Mouse (Mus musculus) lung, embryonic 16.5 days (tissue): ENCODE measurements around the gene Srpk2. TPM values are rescaled to one million over a fixed set of nuclear protein-coding genes. Genes with fewer than 3 reads are reported as not detected.
"Not testable (repeated sequence)": the region's sequence is repeated elsewhere in the genome, so short reads cannot be mapped to it uniquely, and the experiment has no call there.

Source experiments
- ATAC-seq: fragments of 200-750 bp; cut with Nextera tagmentation; 2 replicates; pipeline ENCODE4 v1.8.0; 2017; ENCODE audit warnings: low read depth, mild to moderate bottlenecking, moderate library complexity
- H3K27ac ChIP-seq: fragments of 300-500 bp; sonication (generic); 2 replicates; pipeline ENCODE4 v1.5.1; 2014; ENCODE audit warnings: mild to moderate bottlenecking, control low read depth, low read length
- H3K27me3 ChIP-seq: fragments of 300-500 bp; sonication (generic); 2 replicates; pipeline ENCODE4 v1.6.1; 2014; ENCODE audit warnings: low read depth, low read length, mixed read lengths; ENCODE audit not compliant: control insufficient read depth, insufficient read depth
- H3K36me3 ChIP-seq: fragments of 300-500 bp; sonication (generic); 2 replicates; pipeline ENCODE4 v1.6.1; 2014; ENCODE audit warnings: low read length; ENCODE audit not compliant: control insufficient read depth, insufficient read depth
- H3K4me1 ChIP-seq: fragments of 300-500 bp; sonication (generic); replicated peaks from 2 replicates; pipeline ENCODE4 v1.6.1; 2014; ENCODE audit warnings: low read length, mixed read lengths; ENCODE audit not compliant: control insufficient read depth, insufficient read depth
- H3K4me2 ChIP-seq: fragments of 300-500 bp; sonication (generic); 2 replicates; pipeline ENCODE4 v1.6.1; 2014; ENCODE audit warnings: low read depth, low read length, control low read depth
- H3K4me3 ChIP-seq: fragments of 300-500 bp; sonication (generic); 2 replicates; pipeline ENCODE4 v1.5.1; 2014; ENCODE audit warnings: mild to moderate bottlenecking, low read length, control low read depth
- H3K9ac ChIP-seq: fragments of 300-500 bp; sonication (generic); 2 replicates; pipeline ENCODE4 v1.6.1; 2014; ENCODE audit warnings: low read length, control low read depth
- H3K9me3 ChIP-seq: fragments of 300-500 bp; sonication (generic); 2 replicates; pipeline ENCODE4 v1.6.1; 2016; ENCODE audit warnings: low read length; ENCODE audit not compliant: control insufficient read depth
- WGBS: fragments of 180-500 bp; shearing (Covaris S2); extraction: QIAGEN DNeasy Blood & Tissue Kit; methylation state at CpG from one replicate; pipeline ENCODE4 v1.1.7; 2014; 5-methylcytosine and 5-hydroxymethylcytosine counted together
- polyA plus RNA-seq: library from polyadenylated mRNA; unstranded; fragments of >200 nt; fragmentation: Nextera tagmentation; extraction: Ambion mirVana; gene quantifications from 2 replicates; pipeline ENCODE4 v1.2.1, GENCODE M21; 2015

Gene Srpk2
- polyA plus RNA-seq, 1 experiment from 2014 or later: 43.7 TPM

- no peak for ATAC-seq
- Histone ChIP-seq H3K4me2 (peak overlapping the region; percentile 74; the same call in 1 of the 2 replicates), H3K9me3 (peaks cover 23% of the 10 kb centered on the region), H3K27ac (no peak overlapping the region), H3K36me3 (peaks cover 39% of the 10 kb centered on the region), H3K27me3 (no peaks in the 10 kb centered on the region), H3K4me3 (no peak overlapping the region; the same call in 1 of the 2 replicates), H3K9ac (no peak overlapping the region), H3K4me1 (peaks cover 6% of the 10 kb centered on the region)
- 96% methylated on average over 4 of the region's 4 CpGs for WGBS
Observed at GRCm38 (mm10) chr5:23711244-23711643, 26.8 kb upstream of the Srpk2 start.

- 98% methylated on average over 1 of the region's 1 CpGs for WGBS
- peaks cover 25% of the 10 kb centered on the region for H3K9me3 ChIP-seq
- H3K27ac ChIP-seq: no peak overlapping the region
- H3K4me2 ChIP-seq: no peak overlapping the region
- no peak overlapping the region for H3K4me3 ChIP-seq
- H3K9ac ChIP-seq: no peak overlapping the region
- peaks cover 44% of the 10 kb centered on the region for H3K36me3 ChIP-seq
- no peak for ATAC-seq
- H3K27me3 ChIP-seq: no peaks in the 10 kb centered on the region
- H3K4me1 ChIP-seq: peaks cover 6% of the 10 kb centered on the region
Observed at GRCm38 (mm10) chr5:23709661-23710060, 25.2 kb upstream of the Srpk2 start.

- H3K27me3 ChIP-seq, H3K9ac ChIP-seq, ATAC-seq, H3K4me1 ChIP-seq, H3K4me2 ChIP-seq, H3K27ac ChIP-seq, H3K4me3 ChIP-seq: not testable (repeated sequence)
- WGBS: 96% methylated on average over 28 of the region's 34 CpGs
- Histone ChIP-seq H3K9me3 (peaks cover 44% of the 10 kb centered on the region), H3K36me3 (peaks cover 68% of the 10 kb centered on the region)
Observed at GRCm38 (mm10) chr5:23706601-23707597, 22.5 kb upstream of the Srpk2 start.

- Histone ChIP-seq H3K9me3 (peaks cover 18% of the 10 kb centered on the region), H3K4me2 (no peak overlapping the region), H3K9ac (no peak overlapping the region), H3K27ac (no peak overlapping the region), H3K27me3 (no peaks in the 10 kb centered on the region), H3K36me3 (peaks cover 24% of the 10 kb centered on the region), H3K4me1 (no peaks in the 10 kb centered on the region), H3K4me3 (no peak overlapping the region)
- WGBS: 91% methylated on average over 1 of the region's 1 CpGs
- no peak for ATAC-seq
Observed at GRCm38 (mm10) chr5:23697457-23697856, 13.0 kb upstream of the Srpk2 start.

GRCm38 (mm10) chr5:23683431-23683830, 986 bp downstream of the Srpk2 start:
- H3K9ac ChIP-seq: no peak overlapping the region
- H3K27ac ChIP-seq: no peak overlapping the region
- H3K4me1 ChIP-seq: no peaks in the 10 kb centered on the region
- H3K9me3 ChIP-seq: no peaks in the 10 kb centered on the region
- 76% methylated on average over 4 of the region's 4 CpGs for WGBS
- H3K4me2 ChIP-seq: no peak overlapping the region
- ATAC-seq: no peak
- no peak overlapping the region for H3K4me3 ChIP-seq
- no peaks in the 10 kb centered on the region for H3K27me3 ChIP-seq
- no peaks in the 10 kb centered on the region for H3K36me3 ChIP-seq

GRCm38 (mm10) chr5:23679006-23679405, 5.4 kb downstream of the Srpk2 start:
- Histone ChIP-seq H3K4me2 (no peak overlapping the region), H3K36me3 (no peaks in the 10 kb centered on the region), H3K9ac (no peak overlapping the region), H3K27me3 (no peaks in the 10 kb centered on the region), H3K9me3 (no peaks in the 10 kb centered on the region), H3K27ac (no peak overlapping the region), H3K4me3 (no peak overlapping the region), H3K4me1 (peaks cover 8% of the 10 kb centered on the region; the same call in 1 of the 2 replicates)
- WGBS: 54% methylated on average over 3 of the region's 3 CpGs
- ATAC-seq: no peak

GRCm38 (mm10) chr5:23677883-23678282, 6.5 kb downstream of the Srpk2 start:
- H3K4me1 ChIP-seq: peaks cover 8% of the 10 kb centered on the region; the same call in 1 of the 2 replicates
- H3K27ac ChIP-seq: no peak overlapping the region
- no peak overlapping the region for H3K4me2 ChIP-seq
- H3K4me3 ChIP-seq: no peak overlapping the region
- no peaks in the 10 kb centered on the region for H3K9me3 ChIP-seq
- H3K9ac ChIP-seq: no peak overlapping the region
- ATAC-seq: no peak
- WGBS: 90% methylated on average over 5 of the region's 5 CpGs
- no peaks in the 10 kb centered on the region for H3K27me3 ChIP-seq
- H3K36me3 ChIP-seq: no peaks in the 10 kb centered on the region

GRCm38 (mm10) chr5:23677072-23677453, 7.4 kb downstream of the Srpk2 start:
- H3K9ac ChIP-seq: no peak overlapping the region
- WGBS: 76% methylated on average over 5 of the region's 5 CpGs
- no peaks in the 10 kb centered on the region for H3K36me3 ChIP-seq
- H3K27me3 ChIP-seq: no peaks in the 10 kb centered on the region
- H3K4me1 ChIP-seq: peaks cover 10% of the 10 kb centered on the region
- H3K4me3 ChIP-seq: no peak overlapping the region
- no peak overlapping the region for H3K4me2 ChIP-seq
- no peak for ATAC-seq
- no peaks in the 10 kb centered on the region for H3K9me3 ChIP-seq
- no peak overlapping the region for H3K27ac ChIP-seq

- no peaks in the 10 kb centered on the region for H3K27me3 ChIP-seq
- peaks cover 12% of the 10 kb centered on the region for H3K4me1 ChIP-seq
- no peaks in the 10 kb centered on the region for H3K9me3 ChIP-seq
- H3K4me3 ChIP-seq: peak overlapping the region; percentile 91
- peak overlapping the region; percentile 91 for H3K4me2 ChIP-seq
- ATAC-seq: peak; percentile 31
- no peaks in the 10 kb centered on the region for H3K36me3 ChIP-seq
- H3K27ac ChIP-seq: peak overlapping the region; percentile 12; the same call in 1 of the 2 replicates
- peak overlapping the region; percentile 81 for H3K9ac ChIP-seq
- WGBS: 13% methylated on average over 27 of the region's 41 CpGs
Observed at GRCm38 (mm10) chr5:23676156-23677071, 8.0 kb downstream of the Srpk2 start.
